Mouse (Mus musculus) G1E (cell line): ENCODE results near the gene Tsga10.

ENCODE experiments used
- CTCF ChIP-seq: IDR thresholded peaks from 2 replicates; pipeline ENCODE4 v1.5.1; 2012; ENCODE audit warnings: low read depth, low read length, inconsistent platforms, mixed read lengths
- GATA1 ChIP-seq: IDR thresholded peaks from 2 replicates; pipeline ENCODE4 v1.6.1; 2012; ENCODE audit warnings: borderline replicate concordance, low read length, inconsistent platforms, mixed read lengths
- POLR2AphosphoS5 ChIP-seq: IDR thresholded peaks from 2 replicates; pipeline ENCODE4 v1.6.1; 2012; ENCODE audit warnings: low read depth, low read length, inconsistent platforms; ENCODE audit not compliant: insufficient replicate concordance

DNA sequence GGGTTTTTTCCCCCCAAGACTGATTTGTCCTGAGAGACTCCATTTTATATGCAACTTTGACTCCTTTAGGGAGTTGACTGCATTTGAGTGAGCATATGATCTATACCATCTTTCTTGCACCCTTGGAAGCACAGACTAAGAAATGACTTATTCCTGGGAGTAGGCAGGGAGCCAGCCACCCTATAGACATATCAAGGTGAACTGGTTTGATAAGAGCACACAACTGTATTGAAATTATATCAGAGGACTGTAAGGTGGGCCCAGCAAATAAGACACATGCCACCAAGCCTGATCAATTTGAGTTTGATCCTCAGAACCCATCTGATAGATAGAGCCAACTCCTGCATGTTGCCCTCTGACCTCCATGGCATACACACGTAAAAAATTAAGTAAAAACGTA, 3.1 kb upstream of the Tsga10 start:
- TF ChIP-seq GATA1 = no peak
- no peak for TF ChIP-seq CTCF
- TF ChIP-seq POLR2AphosphoS5 = no peak
